Mouse (Mus musculus) forebrain, embryonic 16.5 days (tissue): Measurements from ENCODE around the gene Slc12a6. TPM values are rescaled to one million over a fixed set of nuclear protein-coding genes. Genes with fewer than 3 reads are reported as not detected.

Experiments
- ATAC-seq: fragments of 200-750 bp; cut with Nextera tagmentation; 2 replicates; pipeline ENCODE4 v1.8.0; 2017; ENCODE audit warnings: mild to moderate bottlenecking, moderate library complexity
- H3K27ac ChIP-seq: fragments of 300-500 bp; sonication (generic); 2 replicates; pipeline ENCODE4 v1.5.1; 2014; ENCODE audit warnings: low read length, control low read depth
- H3K27me3 ChIP-seq: fragments of 300-500 bp; sonication (generic); replicated peaks from 2 replicates; pipeline ENCODE4 v1.6.1; 2014; ENCODE audit warnings: low read length; ENCODE audit not compliant: control insufficient read depth, insufficient read depth
- H3K36me3 ChIP-seq: fragments of 300-500 bp; sonication (generic); 2 replicates; pipeline ENCODE4 v1.6.1; 2014; ENCODE audit not compliant: control insufficient read depth, insufficient read depth
- H3K4me1 ChIP-seq: fragments of 300-500 bp; sonication (generic); replicated peaks from 2 replicates; pipeline ENCODE4 v1.6.1; 2014; ENCODE audit warnings: low read length; ENCODE audit not compliant: control insufficient read depth, insufficient read depth
- H3K4me2 ChIP-seq: fragments of 300-500 bp; sonication (generic); 2 replicates; pipeline ENCODE4 v1.6.1; 2014; ENCODE audit warnings: mild to moderate bottlenecking, low read length, control low read depth
- H3K4me3 ChIP-seq: fragments of 300-500 bp; sonication (generic); replicated peaks from 2 replicates; pipeline ENCODE4 v1.5.1; 2014; ENCODE audit warnings: mild to moderate bottlenecking, low read length, control low read depth
- H3K9ac ChIP-seq: fragments of 300-500 bp; sonication (generic); replicated peaks from 2 replicates; pipeline ENCODE4 v1.6.1; 2014; ENCODE audit warnings: low read depth, low read length, control low read depth
- H3K9me3 ChIP-seq: fragments of 300-500 bp; sonication (generic); 2 replicates; pipeline ENCODE4 v1.6.1; 2016; ENCODE audit warnings: low read length; ENCODE audit not compliant: control insufficient read depth
- WGBS: fragments of 180-500 bp; shearing (Covaris S2); extraction: QIAGEN DNeasy Blood & Tissue Kit; methylation state at CpG from one replicate; pipeline ENCODE4 v1.1.7; 2014; 5-methylcytosine and 5-hydroxymethylcytosine counted together
- polyA plus RNA-seq: library from polyadenylated mRNA; unstranded; fragments of >200 nt; fragmentation: Nextera tagmentation; extraction: Ambion mirVana; gene quantifications from 2 replicates; pipeline ENCODE4 v1.2.1, GENCODE M21; 2015

Slc12a6 gene
- polyA plus RNA-seq, 1 experiment from 2014 or later, result 20.1 TPM

GRCm38 (mm10) chr2:112367222-112367621 is 101.6 kb downstream of the Slc12a6 start:
- H3K36me3 ChIP-seq, result peaks cover 4% of the 10 kb centered on the region
- H3K27me3 ChIP-seq, result no peaks in the 10 kb centered on the region
- H3K9ac ChIP-seq, result peak overlapping the region; percentile 76
- WGBS, result 21% methylated on average over 15 of the region's 15 CpGs
- no peak overlapping the region for H3K27ac ChIP-seq
- peak overlapping the region; percentile 57 for H3K4me3 ChIP-seq
- no peaks in the 10 kb centered on the region for H3K9me3 ChIP-seq
- ATAC-seq, result peak; percentile 27
- peak overlapping the region; percentile 88 for H3K4me2 ChIP-seq
- H3K4me1 ChIP-seq, result peaks cover 15% of the 10 kb centered on the region

- ATAC-seq, result peak; percentile 91
- no peaks in the 10 kb centered on the region for H3K27me3 ChIP-seq
- WGBS, result 1% methylated on average over 46 of the region's 46 CpGs
- peaks cover 15% of the 10 kb centered on the region for H3K4me1 ChIP-seq
- no peaks in the 10 kb centered on the region for H3K9me3 ChIP-seq
- H3K4me2 ChIP-seq, result peak within 1 kb of the TSS; percentile 88
- peak within 1 kb of the TSS; percentile 91 for H3K27ac ChIP-seq
- H3K9ac ChIP-seq, result peak within 1 kb of the TSS; percentile 76
- peak within 1 kb of the TSS; percentile 57 for H3K4me3 ChIP-seq
- H3K36me3 ChIP-seq, result no peaks in the 10 kb centered on the region
Observed at GRCm38 (mm10) chr2:112367726-112368673, 102.4 kb downstream of the Slc12a6 start, which contains the start of gene Emc4. Emc4 (minus strand) TSS chr2:112368027.

GRCm38 (mm10) chr2:112369941-112370340 is 104.3 kb downstream of the Slc12a6 start:
- peaks cover 15% of the 10 kb centered on the region for H3K4me1 ChIP-seq
- WGBS, result 73% methylated on average over 5 of the region's 5 CpGs
- H3K9ac ChIP-seq, result no peak overlapping the region
- no peaks in the 10 kb centered on the region for H3K36me3 ChIP-seq
- H3K4me3 ChIP-seq, result no peak overlapping the region
- H3K4me2 ChIP-seq, result no peak overlapping the region
- ATAC-seq, result no peak
- no peak overlapping the region for H3K27ac ChIP-seq
- H3K27me3 ChIP-seq, result no peaks in the 10 kb centered on the region
- no peaks in the 10 kb centered on the region for H3K9me3 ChIP-seq

- H3K9ac ChIP-seq, result no peak overlapping the region
- no peak for ATAC-seq
- peaks cover 2% of the 10 kb centered on the region; the same call in 1 of the 2 replicates for H3K4me1 ChIP-seq
- H3K27me3 ChIP-seq, result no peaks in the 10 kb centered on the region
- no peaks in the 10 kb centered on the region for H3K36me3 ChIP-seq
- H3K4me3 ChIP-seq, result no peak overlapping the region
- 59% methylated on average over 4 of the region's 4 CpGs for WGBS
- H3K9me3 ChIP-seq, result no peaks in the 10 kb centered on the region
- no peak overlapping the region for H3K4me2 ChIP-seq
- no peak overlapping the region for H3K27ac ChIP-seq
Observed at GRCm38 (mm10) chr2:112373141-112373540, 107.5 kb downstream of the Slc12a6 start.

- Histone ChIP-seq H3K4me2 (no peak overlapping the region), H3K27ac (no peak overlapping the region), H3K4me3 (no peak overlapping the region), H3K27me3 (no peaks in the 10 kb centered on the region), H3K4me1 (no peaks in the 10 kb centered on the region), H3K36me3 (no peaks in the 10 kb centered on the region), H3K9me3 (no peaks in the 10 kb centered on the region), H3K9ac (no peak overlapping the region)
- WGBS, result 70% methylated on average over 5 of the region's 5 CpGs
- no peak for ATAC-seq
Observed at GRCm38 (mm10) chr2:112374610-112375009, 109.0 kb downstream of the Slc12a6 start.

- Histone ChIP-seq H3K9ac (peak within 1 kb of the TSS; percentile 99), H3K27me3 (no peaks in the 10 kb centered on the region), H3K4me3 (peak within 1 kb of the TSS; percentile 98), H3K9me3 (no peaks in the 10 kb centered on the region), H3K4me2 (peak within 1 kb of the TSS; percentile 70), H3K4me1 (peaks cover 12% of the 10 kb centered on the region), H3K27ac (peak within 1 kb of the TSS; percentile 83), H3K36me3 (no peaks in the 10 kb centered on the region)
- under 1% methylated on average over 63 of the region's 72 CpGs for WGBS
- ATAC-seq, result peak; percentile 99
Observed at GRCm38 (mm10) chr2:112378973-112379898, 113.6 kb downstream of the Slc12a6 start, which contains the start of gene Katnbl1. Katnbl1 (plus strand) TSS chr2:112379211.

- H3K9me3 ChIP-seq, result no peaks in the 10 kb centered on the region
- H3K4me2 ChIP-seq, result peak overlapping the region; percentile 70
- H3K9ac ChIP-seq, result peak overlapping the region; percentile 99
- no peak overlapping the region for H3K27ac ChIP-seq
- no peaks in the 10 kb centered on the region for H3K36me3 ChIP-seq
- H3K4me3 ChIP-seq, result peak overlapping the region; percentile 98
- H3K4me1 ChIP-seq, result peaks cover 12% of the 10 kb centered on the region
- H3K27me3 ChIP-seq, result no peaks in the 10 kb centered on the region
- WGBS, result 45% methylated on average over 8 of the region's 8 CpGs
- ATAC-seq, result no peak
Observed at GRCm38 (mm10) chr2:112380131-112380530, 114.5 kb downstream of the Slc12a6 start.

- ATAC-seq, result no peak
- no peaks in the 10 kb centered on the region for H3K9me3 ChIP-seq
- H3K27ac ChIP-seq, result no peak overlapping the region
- 100% methylated on average over 1 of the region's 1 CpGs for WGBS
- H3K4me1 ChIP-seq, result peaks cover 12% of the 10 kb centered on the region
- H3K36me3 ChIP-seq, result no peaks in the 10 kb centered on the region
- H3K4me2 ChIP-seq, result no peak overlapping the region
- no peaks in the 10 kb centered on the region for H3K27me3 ChIP-seq
- H3K4me3 ChIP-seq, result no peak overlapping the region
- no peak overlapping the region for H3K9ac ChIP-seq
Observed at GRCm38 (mm10) chr2:112381219-112381618, 115.6 kb downstream of the Slc12a6 start.

GRCm38 (mm10) chr2:112390843-112391242 is 125.2 kb downstream of the Slc12a6 start:
- 87% methylated on average over 5 of the region's 5 CpGs for WGBS

More at GRCm38 (mm10) chr2:112390843-112391242, 125.2 kb downstream of the Slc12a6 start:
- Histone ChIP-seq H3K27me3 (no peaks in the 10 kb centered on the region), H3K4me1 (peaks cover 4% of the 10 kb centered on the region; the same call in 1 of the 2 replicates), H3K9me3 (no peaks in the 10 kb centered on the region), H3K27ac (no peak overlapping the region), H3K36me3 (no peaks in the 10 kb centered on the region), H3K4me3 (no peak overlapping the region), H3K4me2 (no peak overlapping the region), H3K9ac (no peak overlapping the region)
- ATAC-seq, result no peak
